Mouse (Mus musculus) hindbrain, embryonic 16.5 days (tissue): ENCODE measurements around the gene Gm17622. TPM values are rescaled to one million over a fixed set of nuclear protein-coding genes. Genes with fewer than 3 reads are reported as not detected.

ENCODE experiments used
- ATAC-seq: fragments of 200-750 bp; cut with Nextera tagmentation; 2 replicates; pipeline ENCODE4 v1.8.0; 2017; ENCODE audit warnings: moderate TSS enrichment, moderate library complexity
- H3K27ac ChIP-seq: fragments of 300-500 bp; sonication (generic); 2 replicates; pipeline ENCODE4 v1.5.1; 2014; ENCODE audit warnings: low read depth, mild to moderate bottlenecking, control low read depth, low read length, moderate library complexity
- H3K27me3 ChIP-seq: fragments of 300-500 bp; sonication (generic); replicated peaks from 2 replicates; pipeline ENCODE4 v1.6.1; 2014; ENCODE audit warnings: low read length; ENCODE audit not compliant: control insufficient read depth, insufficient read depth
- H3K36me3 ChIP-seq: fragments of 300-500 bp; sonication (generic); 2 replicates; pipeline ENCODE4 v1.6.1; 2014; ENCODE audit warnings: mild to moderate bottlenecking, low read length, moderate library complexity, mixed read lengths; ENCODE audit not compliant: control insufficient read depth, insufficient read depth
- H3K4me1 ChIP-seq: fragments of 300-500 bp; sonication (generic); 2 replicates; pipeline ENCODE4 v1.6.1; 2014; ENCODE audit warnings: low read depth, low read length; ENCODE audit not compliant: control insufficient read depth, insufficient read depth
- H3K4me2 ChIP-seq: fragments of 300-500 bp; sonication (generic); 2 replicates; pipeline ENCODE4 v1.6.1; 2014; ENCODE audit warnings: mild to moderate bottlenecking, low read length, control low read depth, moderate library complexity
- H3K4me3 ChIP-seq: fragments of 300-500 bp; sonication (generic); 2 replicates; pipeline ENCODE4 v1.5.1; 2014; ENCODE audit warnings: mild to moderate bottlenecking, low read length, control low read depth, moderate library complexity
- H3K9ac ChIP-seq: fragments of 300-500 bp; sonication (generic); 2 replicates; pipeline ENCODE4 v1.6.1; 2014; ENCODE audit warnings: low read depth, mild to moderate bottlenecking, control low read depth, low read length, moderate library complexity
- H3K9me3 ChIP-seq: fragments of 300-500 bp; sonication (generic); 2 replicates; pipeline ENCODE4 v1.6.1; 2014; ENCODE audit warnings: mild to moderate bottlenecking, low read length, moderate library complexity; ENCODE audit not compliant: control insufficient read depth
- WGBS: fragments of 180-500 bp; shearing (Covaris S2); extraction: QIAGEN DNeasy Blood & Tissue Kit; methylation state at CpG from one replicate; pipeline ENCODE4 v1.1.7; 2014; 5-methylcytosine and 5-hydroxymethylcytosine counted together
- polyA plus RNA-seq: library from polyadenylated mRNA; unstranded; fragments of >200 nt; fragmentation: Nextera tagmentation; extraction: Ambion mirVana; gene quantifications from 2 replicates; pipeline ENCODE4 v1.2.1, GENCODE M21; 2015

Gm17622 gene
- polyA plus RNA-seq, 1 experiment from 2014 or later: not detected

DNA sequence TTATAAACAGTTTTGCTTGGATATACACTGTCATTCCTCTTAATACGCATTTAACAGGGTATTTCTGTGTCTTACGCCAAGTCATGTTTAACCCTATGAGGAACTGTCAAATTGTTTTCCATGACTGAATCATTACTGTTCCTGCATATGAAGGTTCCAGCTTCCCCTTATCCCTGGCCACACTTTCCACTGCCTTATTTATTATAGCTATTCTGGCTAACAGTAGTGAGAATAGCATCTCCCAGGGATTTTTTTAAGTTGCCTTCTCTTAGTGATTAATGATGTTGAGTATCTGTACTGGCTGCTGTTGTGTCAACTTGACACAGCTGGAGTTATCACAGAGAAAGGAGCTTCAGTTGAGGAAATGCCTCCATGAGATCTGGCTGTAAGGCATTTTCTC is 26.8 kb downstream of the Gm17622 start:
- 86% methylated on average over 2 of the region's 2 CpGs for WGBS
- H3K27ac ChIP-seq: no peak overlapping the region

DNA sequence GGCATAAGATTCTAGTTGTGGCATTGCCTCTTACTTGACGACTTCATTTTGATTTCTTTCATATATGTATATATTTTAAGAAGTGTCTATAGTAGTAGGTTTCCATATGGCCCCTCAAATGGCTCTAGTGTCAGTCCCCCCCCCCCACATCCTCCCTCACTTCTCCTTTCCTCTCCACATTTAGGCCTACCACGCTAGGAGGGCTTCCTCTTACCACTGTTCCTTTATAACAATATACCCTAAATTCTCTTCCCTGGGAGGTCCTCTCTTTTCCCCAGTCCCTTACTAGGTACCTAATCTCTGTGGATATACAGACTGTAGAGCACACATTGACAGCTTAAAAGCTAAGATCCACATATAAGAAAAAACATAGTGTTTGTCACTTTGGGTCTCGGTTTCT is 30.8 kb downstream of the Gm17622 start:
- WGBS: 90% methylated on average over 3 of the region's 3 CpGs
- H3K36me3 ChIP-seq: no peaks in the 10 kb centered on the region
- H3K9me3 ChIP-seq: no peaks in the 10 kb centered on the region
- H3K4me3 ChIP-seq: no peak overlapping the region
- no peak overlapping the region for H3K9ac ChIP-seq
- H3K27ac ChIP-seq: no peak overlapping the region
- ATAC-seq: no peak
- no peak overlapping the region for H3K4me2 ChIP-seq
- no peaks in the 10 kb centered on the region for H3K4me1 ChIP-seq
- H3K27me3 ChIP-seq: no peaks in the 10 kb centered on the region

More for the DNA sequence above, 26.8 kb downstream of the Gm17622 start:
- Histone ChIP-seq H3K27me3 (no peaks in the 10 kb centered on the region), H3K36me3 (no peaks in the 10 kb centered on the region), H3K4me2 (no peak overlapping the region), H3K9me3 (no peaks in the 10 kb centered on the region), H3K9ac (no peak overlapping the region), H3K4me3 (no peak overlapping the region), H3K4me1 (no peaks in the 10 kb centered on the region)
- no peak for ATAC-seq

GRCm38 (mm10) chr13:96527022-96527421 is 36.5 kb downstream of the Gm17622 start:
- H3K27me3 ChIP-seq: no peaks in the 10 kb centered on the region
- no peaks in the 10 kb centered on the region for H3K4me1 ChIP-seq
- no peaks in the 10 kb centered on the region; the same call in 1 of the 2 replicates for H3K36me3 ChIP-seq
- no peak overlapping the region for H3K9ac ChIP-seq
- H3K27ac ChIP-seq: no peak overlapping the region
- peaks cover 3% of the 10 kb centered on the region; the same call in 1 of the 2 replicates for H3K9me3 ChIP-seq
- 99% methylated on average over 3 of the region's 3 CpGs for WGBS
- no peak overlapping the region for H3K4me2 ChIP-seq
- H3K4me3 ChIP-seq: no peak overlapping the region
- no peak for ATAC-seq

GRCm38 (mm10) chr13:96527856-96528255 is 37.3 kb downstream of the Gm17622 start:
- H3K4me3 ChIP-seq: no peak overlapping the region
- H3K9me3 ChIP-seq: peaks cover 3% of the 10 kb centered on the region; the same call in 1 of the 2 replicates
- H3K27ac ChIP-seq: no peak overlapping the region
- 94% methylated on average over 11 of the region's 11 CpGs for WGBS
- H3K4me1 ChIP-seq: no peaks in the 10 kb centered on the region
- no peaks in the 10 kb centered on the region for H3K27me3 ChIP-seq
- H3K4me2 ChIP-seq: no peak overlapping the region
- no peaks in the 10 kb centered on the region; the same call in 1 of the 2 replicates for H3K36me3 ChIP-seq
- no peak for ATAC-seq
- no peak overlapping the region for H3K9ac ChIP-seq

DNA sequence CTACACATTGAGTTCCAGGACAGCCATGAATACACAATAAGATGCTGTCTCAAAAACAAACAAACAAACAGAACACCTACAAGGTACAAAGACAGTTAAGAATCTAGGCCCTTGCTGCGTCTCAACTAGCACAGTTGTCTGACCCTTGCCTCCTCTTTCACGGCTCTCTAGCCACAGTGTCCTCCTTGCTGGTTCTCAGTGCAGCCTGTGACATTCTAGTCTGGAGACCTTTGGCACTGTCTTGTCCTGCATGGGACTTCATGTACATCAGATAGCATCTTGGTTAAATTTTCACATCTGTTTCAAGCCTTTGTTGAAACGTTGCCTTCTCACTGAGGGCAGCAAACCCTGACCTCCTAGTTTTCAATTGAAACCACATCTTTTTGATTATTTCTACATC is 38.2 kb downstream of the Gm17622 start:
- Histone ChIP-seq H3K27ac (no peak overlapping the region), H3K4me2 (no peak overlapping the region), H3K9ac (no peak overlapping the region), H3K36me3 (no peaks in the 10 kb centered on the region; the same call in 1 of the 2 replicates), H3K4me1 (no peaks in the 10 kb centered on the region), H3K27me3 (no peaks in the 10 kb centered on the region), H3K4me3 (no peak overlapping the region), H3K9me3 (peaks cover 3% of the 10 kb centered on the region; the same call in 1 of the 2 replicates)
- no peak for ATAC-seq
- WGBS: 88% methylated on average over 3 of the region's 3 CpGs

- H3K4me2 ChIP-seq: no peak overlapping the region
- H3K27ac ChIP-seq: no peak overlapping the region
- H3K27me3 ChIP-seq: no peaks in the 10 kb centered on the region
- no peak overlapping the region for H3K9ac ChIP-seq
- no peak for ATAC-seq
- WGBS: 93% methylated on average over 3 of the region's 3 CpGs
- no peaks in the 10 kb centered on the region; the same call in 1 of the 2 replicates for H3K36me3 ChIP-seq
- no peak overlapping the region for H3K4me3 ChIP-seq
- peaks cover 3% of the 10 kb centered on the region; the same call in 1 of the 2 replicates for H3K9me3 ChIP-seq
- H3K4me1 ChIP-seq: no peaks in the 10 kb centered on the region
These were observed 39.0 kb downstream of the Gm17622 start for GRCm38 (mm10) chr13:96529542-96529941.

- no peak for ATAC-seq
- no peaks in the 10 kb centered on the region; the same call in 1 of the 2 replicates for H3K36me3 ChIP-seq
- H3K4me3 ChIP-seq: no peak overlapping the region
- H3K4me1 ChIP-seq: no peaks in the 10 kb centered on the region
- H3K9me3 ChIP-seq: peaks cover 3% of the 10 kb centered on the region; the same call in 1 of the 2 replicates
- no peak overlapping the region for H3K9ac ChIP-seq
- no peaks in the 10 kb centered on the region for H3K27me3 ChIP-seq
- H3K27ac ChIP-seq: no peak overlapping the region
- no peak overlapping the region for H3K4me2 ChIP-seq
- WGBS: 95% methylated on average over 9 of the region's 9 CpGs
These were observed 39.5 kb downstream of the Gm17622 start for GRCm38 (mm10) chr13:96530064-96530463.

GRCm38 (mm10) chr13:96532176-96532575 is 41.6 kb downstream of the Gm17622 start:
- Histone ChIP-seq H3K4me3 (no peak overlapping the region), H3K9ac (no peak overlapping the region), H3K9me3 (peaks cover 3% of the 10 kb centered on the region; the same call in 1 of the 2 replicates), H3K4me1 (no peaks in the 10 kb centered on the region), H3K27ac (no peak overlapping the region), H3K36me3 (no peaks in the 10 kb centered on the region; the same call in 1 of the 2 replicates), H3K27me3 (no peaks in the 10 kb centered on the region), H3K4me2 (no peak overlapping the region)
- no peak for ATAC-seq
- WGBS: 86% methylated on average over 6 of the region's 6 CpGs

GRCm38 (mm10) chr13:96533742-96534141 is 43.2 kb downstream of the Gm17622 start:
- Histone ChIP-seq H3K9ac (no peak overlapping the region), H3K4me1 (no peaks in the 10 kb centered on the region), H3K9me3 (peaks cover 3% of the 10 kb centered on the region; the same call in 1 of the 2 replicates), H3K36me3 (no peaks in the 10 kb centered on the region; the same call in 1 of the 2 replicates), H3K4me2 (no peak overlapping the region), H3K27ac (no peak overlapping the region), H3K4me3 (no peak overlapping the region), H3K27me3 (no peaks in the 10 kb centered on the region)
- WGBS: 60% methylated on average over 2 of the region's 2 CpGs
- ATAC-seq: no peak
